Mouse (Mus musculus): ENCODE measurements at regions not wholly inside any gene's neighbourhood (a gene's known extent, or its start where the extent isn't known, plus 50 kb on each side); places are given as distances from the start of the nearest gene placed in this dataset.

GRCm38 (mm10) chr10:111558675-111559340, 52.7 kb downstream of the Phlda1 start:
- no peak for DNase-seq

DNA sequence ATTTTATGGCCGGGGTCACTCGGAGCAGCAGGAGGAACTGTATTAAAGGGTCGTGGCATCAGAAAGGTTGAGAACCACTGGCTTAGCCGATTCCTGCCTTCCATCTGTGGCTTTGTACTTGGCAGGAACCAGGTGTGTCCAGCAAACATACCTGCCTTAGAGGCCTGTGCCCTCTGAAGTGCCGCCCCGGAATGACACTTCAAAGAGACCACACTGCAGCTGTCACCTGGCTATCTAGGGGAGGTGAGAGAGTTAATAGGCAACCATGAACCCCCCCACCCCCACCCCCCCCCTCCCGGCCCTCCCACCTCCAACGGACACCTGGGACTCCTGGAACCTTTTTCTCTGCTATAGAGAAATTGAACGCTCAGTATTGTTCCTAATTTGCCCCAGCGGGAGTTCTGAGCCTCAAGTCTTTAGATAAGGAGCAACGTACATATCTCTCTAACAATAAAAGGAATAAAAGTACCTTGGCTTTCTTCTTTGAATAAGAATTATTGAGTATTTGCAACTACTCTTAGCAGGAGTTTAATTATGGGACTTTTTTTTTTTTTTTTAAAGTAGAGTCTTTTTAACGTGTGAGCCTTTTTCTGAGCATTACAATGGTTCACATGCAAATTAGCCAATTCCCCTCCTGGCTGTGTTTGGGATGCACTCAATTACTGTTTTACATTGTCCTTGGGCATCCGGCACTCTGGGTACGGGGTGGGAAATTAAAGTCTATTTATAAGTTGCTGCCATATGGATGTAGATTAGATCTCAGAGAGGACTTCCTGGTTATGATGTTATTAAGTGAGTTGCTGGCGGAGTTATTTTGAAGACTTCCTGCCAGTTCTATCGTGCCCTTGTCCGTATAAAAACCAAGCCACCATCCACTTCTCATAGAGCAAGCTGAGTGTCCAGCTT, 53.5 kb downstream of the Phlda1 start:
- no peak for DNase-seq

GRCm38 (mm10) chr10:111562628-111563027, 56.5 kb downstream of the Phlda1 start:
- no peak for DNase-seq

- DNase-seq, result peak; percentile 60 to 68
These were observed 60.8 kb downstream of the Phlda1 start for GRCm38 (mm10) chr10:111566873-111567381.

DNA sequence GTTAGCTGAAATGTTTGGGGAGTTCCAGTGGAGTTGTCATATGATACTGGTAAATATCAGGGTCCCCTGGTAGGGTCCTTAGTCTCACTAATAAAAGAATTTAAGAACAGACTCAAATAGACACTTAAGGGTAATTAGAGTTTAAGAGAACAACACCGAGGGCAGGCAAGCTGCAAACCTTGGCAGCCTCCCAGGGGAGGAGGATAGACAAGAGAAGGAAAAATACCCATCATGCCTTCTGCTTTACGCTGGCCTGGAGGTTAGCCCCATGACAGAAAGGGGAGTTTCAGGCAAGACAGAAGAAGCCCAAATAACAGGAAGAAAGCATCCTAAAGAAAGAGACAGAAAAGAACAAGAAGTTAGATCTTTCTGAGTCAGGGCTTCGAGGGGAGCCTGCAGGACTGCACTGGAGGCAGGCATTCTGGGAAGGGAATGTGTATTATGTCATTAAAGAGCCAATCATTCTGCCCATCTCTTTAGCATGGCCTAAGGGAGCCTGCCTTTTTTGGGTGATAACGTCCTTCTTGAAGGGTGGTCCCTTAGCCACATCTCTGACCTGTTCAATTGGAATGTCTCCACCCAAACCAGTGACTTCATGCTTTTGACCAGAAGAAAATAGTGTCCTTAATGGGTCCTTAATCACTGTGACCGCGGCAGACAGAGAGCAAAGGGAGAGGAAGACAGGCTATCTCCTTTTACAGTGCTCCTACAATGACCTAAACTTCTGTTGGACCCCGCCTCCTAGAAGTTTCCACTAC, 64.6 kb downstream of the Phlda1 start:
- DNase-seq, result no peak

DNA sequence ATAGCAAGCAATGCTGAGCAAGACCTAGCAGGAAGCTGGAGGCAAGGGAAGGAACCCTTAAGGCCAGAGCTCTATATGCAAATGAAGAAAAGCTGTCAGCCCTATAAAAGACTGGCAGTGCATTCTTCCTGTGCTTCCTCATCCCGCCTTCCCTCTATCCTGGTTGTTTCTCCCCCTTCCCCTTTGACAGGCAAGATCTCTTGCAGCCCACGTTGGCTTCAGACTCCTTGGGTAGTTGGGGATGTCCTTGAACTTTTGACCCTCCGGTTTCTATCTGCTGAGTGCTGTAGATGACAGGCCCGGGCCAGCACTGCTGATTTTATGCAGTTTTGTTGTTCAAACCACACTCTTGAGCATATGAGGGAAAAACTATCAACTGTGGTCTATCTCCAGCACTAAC, 68.1 kb downstream of the Phlda1 start:
- no peak for DNase-seq

DNA sequence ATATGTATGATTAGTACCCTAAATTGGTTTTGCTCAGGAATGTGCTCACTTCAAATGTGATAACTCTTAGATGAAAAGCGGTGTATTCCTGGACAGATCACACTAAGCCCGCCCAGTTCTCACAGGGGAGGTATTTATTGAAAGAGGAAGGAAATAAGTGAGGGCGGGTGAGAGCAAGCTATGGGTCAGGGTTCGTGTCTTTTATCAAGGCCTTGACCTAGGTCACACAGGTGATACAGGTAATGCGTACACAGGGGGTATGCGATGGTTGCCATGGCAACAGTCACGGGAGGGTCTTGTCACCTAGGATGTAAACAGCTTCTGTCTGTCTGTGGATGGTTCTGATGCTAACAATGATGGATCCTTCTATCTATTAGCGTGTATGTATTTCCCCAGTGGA, 68.7 kb downstream of the Phlda1 start:
- no peak for DNase-seq

GRCm38 (mm10) chr10:111575256-111575655, 69.2 kb downstream of the Phlda1 start:
- DNase-seq, result no peak

DNA sequence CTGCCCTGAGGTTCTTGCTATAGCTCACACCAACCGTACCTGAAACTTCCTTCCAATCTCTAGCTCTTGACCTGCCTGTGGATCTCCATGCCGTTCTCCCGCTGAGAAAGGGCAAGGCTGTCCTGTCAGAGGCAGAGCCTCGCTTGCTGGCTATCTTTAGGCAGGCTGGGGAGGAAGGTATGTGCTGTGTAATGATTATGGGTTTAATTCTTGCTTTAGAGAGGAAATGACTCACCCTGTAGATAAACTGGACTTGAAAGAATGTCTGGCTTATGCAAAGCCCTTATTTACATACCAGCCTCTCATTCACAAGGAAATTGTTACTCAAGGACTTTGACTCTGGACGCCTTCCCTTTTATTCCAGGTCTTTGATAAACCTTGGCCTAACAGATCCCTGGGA, 69.8 kb downstream of the Phlda1 start:
- peak in 1 of 2 experiments; percentile 42 for DNase-seq

DNA sequence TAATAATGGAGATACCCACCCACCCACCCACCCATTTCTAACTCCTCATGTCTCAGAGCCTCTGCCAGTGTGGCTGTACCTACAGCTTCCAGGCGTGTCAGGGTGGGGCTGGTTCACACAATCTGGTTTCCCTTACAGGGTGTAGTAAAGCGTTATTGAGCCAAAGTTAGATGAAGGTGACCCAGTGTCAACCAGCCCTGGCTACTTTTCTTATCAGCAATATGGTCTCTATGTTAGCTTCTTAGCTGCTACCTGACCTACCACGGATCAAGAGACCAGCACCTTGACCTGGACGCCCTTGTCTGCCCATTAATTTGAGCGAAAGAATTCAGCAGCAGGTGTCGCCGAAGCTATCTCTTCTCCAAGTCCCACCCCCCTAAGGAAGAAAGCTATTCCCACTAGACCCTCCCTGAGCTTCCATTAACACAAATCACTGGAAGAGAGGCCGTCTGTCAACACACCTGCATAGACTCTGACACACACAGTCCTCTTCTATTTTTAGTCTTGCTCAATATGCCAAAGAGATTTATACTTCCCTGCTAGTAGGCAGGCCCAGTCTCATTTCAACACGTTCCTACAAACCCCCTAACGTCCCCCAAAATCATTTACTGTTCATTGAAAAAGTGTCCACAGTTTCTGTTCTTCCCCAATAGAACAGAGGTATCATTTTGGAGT, 70.4 kb downstream of the Phlda1 start:
- no peak for DNase-seq

DNA sequence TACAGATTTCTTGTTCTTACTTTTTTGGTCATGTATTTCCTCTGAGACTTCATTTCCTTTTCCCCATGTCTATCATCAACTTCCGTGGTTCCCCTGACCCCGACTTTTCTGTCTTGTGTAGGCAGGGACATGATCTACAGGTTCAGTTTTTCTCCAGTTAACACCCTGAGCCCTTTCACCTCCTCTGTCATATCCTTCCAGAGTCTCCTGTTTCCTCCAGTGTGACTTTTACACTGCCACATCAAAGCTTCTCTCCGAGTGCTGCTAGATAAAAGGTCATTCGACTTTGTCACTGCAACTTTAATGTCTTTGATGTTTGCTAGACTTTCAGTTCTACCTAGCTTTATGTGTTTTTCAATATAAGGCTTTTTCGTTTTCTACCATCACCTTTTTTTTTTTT, 72.5 kb downstream of the Phlda1 start:
- peak in 1 of 2 experiments; percentile 26 for DNase-seq

GRCm38 (mm10) chr10:111579481-111579880, 73.4 kb downstream of the Phlda1 start:
- DNase-seq, result no peak

DNA sequence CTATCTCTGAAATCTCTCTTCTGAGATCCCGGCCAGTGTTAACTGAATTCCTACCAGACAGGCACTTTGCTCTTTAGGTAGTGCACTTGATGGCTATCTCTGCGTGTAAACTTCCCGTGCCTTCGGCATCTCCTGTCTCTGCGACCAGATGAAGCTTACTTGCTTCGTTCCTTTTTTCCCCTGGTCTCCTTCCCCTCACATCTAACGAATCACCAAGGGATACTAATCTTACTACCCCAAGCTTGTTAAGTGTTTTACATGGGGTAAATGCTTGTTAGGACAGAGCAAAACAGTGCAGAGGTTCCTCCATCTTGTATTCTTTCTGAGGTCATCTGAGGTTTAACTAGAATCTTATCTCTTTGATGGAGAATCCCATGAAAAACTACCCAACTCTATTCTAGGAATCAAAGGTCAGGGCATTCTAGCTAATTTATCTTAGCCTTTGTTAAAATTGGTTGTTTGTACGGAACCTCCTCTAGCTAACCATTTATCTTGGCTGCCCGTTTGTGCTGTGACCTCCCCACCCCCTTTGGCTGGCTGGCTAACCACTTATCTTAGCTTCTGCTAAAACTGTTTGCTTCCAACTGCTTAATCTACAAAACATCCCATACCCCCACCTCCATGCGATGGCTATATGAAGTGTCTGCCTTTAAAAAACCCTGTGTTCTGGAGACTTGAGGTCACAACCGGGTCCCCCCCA, 74.5 kb downstream of the Phlda1 start:
- DNase-seq, result peak; percentile 78 to 79

- no peak for DNase-seq
These were observed 75.8 kb downstream of the Phlda1 start for GRCm38 (mm10) chr10:111581847-111582246.

- DNase-seq, result peak; percentile 84 to 86
These were observed 76.4 kb downstream of the Phlda1 start for GRCm38 (mm10) chr10:111582321-111583123.

- no peak for DNase-seq
These were observed 77.1 kb downstream of the Phlda1 start for GRCm38 (mm10) chr10:111583124-111583743.

- peak; percentile 69 for DNase-seq
These were observed 77.7 kb downstream of the Phlda1 start for GRCm38 (mm10) chr10:111583744-111584152.

- DNase-seq, result no peak
These were observed 82.0 kb downstream of the Phlda1 start for GRCm38 (mm10) chr10:111587891-111588611.

GRCm38 (mm10) chr10:111589186-111589585, 83.1 kb downstream of the Phlda1 start:
- DNase-seq, result no peak
